Mouse (Mus musculus): ENCODE results near the gene Mknk2. TPM values are rescaled to one million over a fixed set of nuclear protein-coding genes. Genes with fewer than 3 reads are reported as not detected.

Mknk2 gene
- total RNA-seq, 1 experiment from 2014 or later = 52.4 TPM

GRCm38 (mm10) chr10:80695186-80695585 lies 17.3 kb upstream of the Mknk2 start:
- ATAC-seq (replicated peaks in 1 of 2; ENCODE audit: insufficient read depth in 1 of 2, low FRiP score in 2 of 2, low TSS enrichment in 1 of 2, low read depth in 1 of 2, poor library complexity in 2 of 2, severe bottlenecking in 2 of 2) = peak; percentile 83 to 85

- no peak for ATAC-seq (replicated peaks in 1 of 2; ENCODE audit: insufficient read depth in 1 of 2, low FRiP score in 2 of 2, low TSS enrichment in 1 of 2, low read depth in 1 of 2, poor library complexity in 2 of 2, severe bottlenecking in 2 of 2)
Measured at GRCm38 (mm10) chr10:80694159-80694938, 16.4 kb upstream of the Mknk2 start.

- no peak for ATAC-seq (replicated peaks in 1 of 2; ENCODE audit: insufficient read depth in 1 of 2, low FRiP score in 2 of 2, low TSS enrichment in 1 of 2, low read depth in 1 of 2, poor library complexity in 2 of 2, severe bottlenecking in 2 of 2)
Measured at GRCm38 (mm10) chr10:80693401-80694045, 15.6 kb upstream of the Mknk2 start.

- peak; percentile 39 to 60 for ATAC-seq (replicated peaks in 1 of 2; ENCODE audit: insufficient read depth in 1 of 2, low FRiP score in 2 of 2, low TSS enrichment in 1 of 2, low read depth in 1 of 2, poor library complexity in 2 of 2, severe bottlenecking in 2 of 2)
Measured at GRCm38 (mm10) chr10:80692249-80693165, 14.6 kb upstream of the Mknk2 start.

- ATAC-seq (replicated peaks in 1 of 2; ENCODE audit: insufficient read depth in 1 of 2, low FRiP score in 2 of 2, low TSS enrichment in 1 of 2, low read depth in 1 of 2, poor library complexity in 2 of 2, severe bottlenecking in 2 of 2) = 0 out of 4 replicates have a peak, but pooled peaks of 1 of the 2 experiments have one; percentile 46
Measured at GRCm38 (mm10) chr10:80687850-80688249, 9.9 kb upstream of the Mknk2 start.

GRCm38 (mm10) chr10:80686617-80687016 lies 8.7 kb upstream of the Mknk2 start:
- no peak for ATAC-seq (replicated peaks in 1 of 2; ENCODE audit: insufficient read depth in 1 of 2, low FRiP score in 2 of 2, low TSS enrichment in 1 of 2, low read depth in 1 of 2, poor library complexity in 2 of 2, severe bottlenecking in 2 of 2)

GRCm38 (mm10) chr10:80684984-80685383 lies 7.1 kb upstream of the Mknk2 start:
- ATAC-seq (replicated peaks in 1 of 2; ENCODE audit: insufficient read depth in 1 of 2, low FRiP score in 2 of 2, low TSS enrichment in 1 of 2, low read depth in 1 of 2, poor library complexity in 2 of 2, severe bottlenecking in 2 of 2) = no peak

GRCm38 (mm10) chr10:80684214-80684613 lies 6.3 kb upstream of the Mknk2 start:
- ATAC-seq (replicated peaks in 1 of 2; ENCODE audit: insufficient read depth in 1 of 2, low FRiP score in 2 of 2, low TSS enrichment in 1 of 2, low read depth in 1 of 2, poor library complexity in 2 of 2, severe bottlenecking in 2 of 2) = peak; percentile 75

- no peak for ATAC-seq (replicated peaks in 1 of 2; ENCODE audit: insufficient read depth in 1 of 2, low FRiP score in 2 of 2, low TSS enrichment in 1 of 2, low read depth in 1 of 2, poor library complexity in 2 of 2, severe bottlenecking in 2 of 2)
Measured at GRCm38 (mm10) chr10:80683647-80684046, 5.7 kb upstream of the Mknk2 start.

GRCm38 (mm10) chr10:80682003-80682402 lies 4.1 kb upstream of the Mknk2 start:
- no peak for ATAC-seq (replicated peaks in 1 of 2; ENCODE audit: insufficient read depth in 1 of 2, low FRiP score in 2 of 2, low TSS enrichment in 1 of 2, low read depth in 1 of 2, poor library complexity in 2 of 2, severe bottlenecking in 2 of 2)

- ATAC-seq (replicated peaks in 1 of 2; ENCODE audit: insufficient read depth in 1 of 2, low FRiP score in 2 of 2, low TSS enrichment in 1 of 2, low read depth in 1 of 2, poor library complexity in 2 of 2, severe bottlenecking in 2 of 2) = no peak
Measured at GRCm38 (mm10) chr10:80680260-80680696, 2.4 kb upstream of the Mknk2 start.

GRCm38 (mm10) chr10:80679556-80680259 lies 1.8 kb upstream of the Mknk2 start:
- ATAC-seq (replicated peaks in 1 of 2; ENCODE audit: insufficient read depth in 1 of 2, low FRiP score in 2 of 2, low TSS enrichment in 1 of 2, low read depth in 1 of 2, poor library complexity in 2 of 2, severe bottlenecking in 2 of 2) = no peak

- peak in 1 of 2 experiments; percentile 8; a peak in 1 of 4 replicates for ATAC-seq (replicated peaks in 1 of 2; ENCODE audit: insufficient read depth in 1 of 2, low FRiP score in 2 of 2, low TSS enrichment in 1 of 2, low read depth in 1 of 2, poor library complexity in 2 of 2, severe bottlenecking in 2 of 2)
Measured at GRCm38 (mm10) chr10:80678601-80679377, 877 bp upstream of the Mknk2 start.

- ATAC-seq (replicated peaks in 1 of 2; ENCODE audit: insufficient read depth in 1 of 2, low FRiP score in 2 of 2, low TSS enrichment in 1 of 2, low read depth in 1 of 2, poor library complexity in 2 of 2, severe bottlenecking in 2 of 2) = no peak
Measured at GRCm38 (mm10) chr10:80677128-80677875, 610 bp downstream of the Mknk2 start.

GRCm38 (mm10) chr10:80676198-80676928 lies 1.5 kb downstream of the Mknk2 start:
- peak; percentile 59 to 63 for ATAC-seq (replicated peaks in 1 of 2; ENCODE audit: insufficient read depth in 1 of 2, low FRiP score in 2 of 2, low TSS enrichment in 1 of 2, low read depth in 1 of 2, poor library complexity in 2 of 2, severe bottlenecking in 2 of 2)

All from hematopoietic stem cell, adult 5-6 weeks (primary cell).